Mouse (Mus musculus) CH12.LX (cell line): ENCODE data around the gene Dock3. TPM values are rescaled to one million over a fixed set of nuclear protein-coding genes. Genes with fewer than 3 reads are reported as not detected.
"Not testable (repeated sequence)": the region's sequence is repeated elsewhere in the genome, so short reads cannot be mapped to it uniquely, and the experiment has no call there.

ENCODE experiments used
- DNase-seq: peaks from one replicate; pipeline ENCODE4 v3.0.0-alpha.2; 2013; ENCODE audit errors: extremely low read depth
- H3K27ac ChIP-seq: 2 replicates; pipeline ENCODE4 v1.5.1; 2012; ENCODE audit warnings: low read depth, mild to moderate bottlenecking, control low read depth, moderate library complexity; ENCODE audit not compliant: insufficient read depth
- H3K27me3 ChIP-seq: replicated peaks from 2 replicates; pipeline ENCODE3; 2012; ENCODE audit warnings: inconsistent platforms
- H3K36me3 ChIP-seq, 2 experiments: replicated peaks in 1 of 2; 2 replicates each; pipeline versions ENCODE3 to v1.6.1; 2012; ENCODE audit warnings: inconsistent platforms in 1 of 2, low read length in 1 of 2, mild to moderate bottlenecking in 1 of 2, mixed read lengths in 1 of 2, moderate library complexity in 1 of 2; ENCODE audit not compliant: control insufficient read depth in 1 of 2, insufficient read depth in 1 of 2
- H3K4me1 ChIP-seq, 2 experiments: 2 replicates each; pipeline ENCODE4 v1.6.1; 2012; ENCODE audit warnings: inconsistent platforms in 1 of 2, moderate library complexity in 1 of 2; ENCODE audit not compliant: insufficient read depth in 2 of 2, control insufficient read depth in 1 of 2
- H3K4me2 ChIP-seq: 2 replicates; pipeline ENCODE4 v1.6.1; 2012; ENCODE audit warnings: low read depth, mild to moderate bottlenecking, control low read depth; ENCODE audit not compliant: poor library complexity, insufficient read depth, severe bottlenecking
- H3K4me3 ChIP-seq, 3 experiments: fragments of 150-350 bp in 1 of 3; sonication (generic) in 1 of 3; replicated peaks in 1 of 3; 2 replicates each; pipeline versions ENCODE3 to v1.5.1; 2011 to 2012; ENCODE audit warnings: low read depth in 2 of 3, low read length in 2 of 3, mild to moderate bottlenecking in 2 of 3, moderate library complexity in 2 of 3, control low read depth in 1 of 3, improper control_type of control experiment in 1 of 3, inconsistent platforms in 1 of 3, mixed read lengths in 1 of 3; ENCODE audit not compliant: poor library complexity in 1 of 3
- H3K79me2 ChIP-seq: replicated peaks from 2 replicates; pipeline ENCODE4 v1.6.1; 2012; ENCODE audit warnings: mild to moderate bottlenecking, moderate library complexity; ENCODE audit not compliant: control insufficient read depth, poor library complexity, insufficient read depth, severe bottlenecking; ENCODE audit errors: extremely low read depth
- H3K9ac ChIP-seq: 2 replicates; pipeline ENCODE4 v1.6.1; 2012; ENCODE audit warnings: low read depth, mild to moderate bottlenecking, control low read depth, moderate library complexity; ENCODE audit not compliant: insufficient read depth
- H3K9me3 ChIP-seq: replicated peaks from 2 replicates; pipeline ENCODE3; 2012; ENCODE audit warnings: low read length, inconsistent platforms, mixed read lengths
- BHLHE40 ChIP-seq: IDR thresholded peaks from 2 replicates; pipeline ENCODE4 v1.6.1; 2011; ENCODE audit warnings: mild to moderate bottlenecking, low read depth, low read length, improper control_type of control experiment
- CHD1 ChIP-seq: IDR thresholded peaks from 2 replicates; pipeline ENCODE4 v1.6.1; 2012; ENCODE audit warnings: low read depth, low read length, improper control_type of control experiment, inconsistent platforms
- CTCF ChIP-seq, 2 experiments: IDR thresholded peaks in 1 of 2; conservative IDR thresholded peaks in 1 of 2; 2 replicates each; pipeline ENCODE4 v1.5.1; 2011 to 2012; ENCODE audit warnings: low read depth in 2 of 2, low read length in 2 of 2, improper control_type of control experiment in 1 of 2, inconsistent platforms in 1 of 2, mild to moderate bottlenecking in 1 of 2, moderate library complexity in 1 of 2
- JUN ChIP-seq: IDR thresholded peaks from 2 replicates; pipeline ENCODE4 v1.6.1; 2011; ENCODE audit warnings: low read depth, mild to moderate bottlenecking, low read length, improper control_type of control experiment, moderate library complexity; ENCODE audit not compliant: insufficient read depth
- KAT2A ChIP-seq: IDR thresholded peaks from 2 replicates; pipeline ENCODE4 v1.6.1; 2012; ENCODE audit warnings: low read length, improper control_type of control experiment, inconsistent platforms; ENCODE audit not compliant: insufficient replicate concordance
- MAZ ChIP-seq: IDR thresholded peaks from 2 replicates; pipeline ENCODE4 v1.6.1; 2012; ENCODE audit warnings: low read depth, mild to moderate bottlenecking, inconsistent platforms, low read length, improper control_type of control experiment, moderate library complexity
- MEF2A ChIP-seq: IDR thresholded peaks from 2 replicates; pipeline ENCODE4 v1.6.1; 2014; ENCODE audit warnings: low read depth, mild to moderate bottlenecking, inconsistent platforms, low read length, improper control_type of control experiment, borderline replicate concordance
- MYC ChIP-seq: IDR thresholded peaks from 2 replicates; pipeline ENCODE4 v1.6.1; 2011; ENCODE audit warnings: low read depth, mild to moderate bottlenecking, improper control_type of control experiment, low read length
- RAD21 ChIP-seq: IDR thresholded peaks from 2 replicates; pipeline ENCODE4 v1.6.1; 2011; ENCODE audit warnings: low read depth, mild to moderate bottlenecking, low read length, improper control_type of control experiment, moderate library complexity
- TCF12 ChIP-seq: IDR thresholded peaks from 2 replicates; pipeline ENCODE4 v1.6.1; 2014; ENCODE audit warnings: low read depth, mild to moderate bottlenecking, inconsistent platforms, low read length, improper control_type of control experiment
- ZNF384 ChIP-seq: IDR thresholded peaks from 2 replicates; pipeline ENCODE4 v1.6.1; 2012; ENCODE audit warnings: low read depth, low read length, improper control_type of control experiment, inconsistent platforms
- dilution Hi-C: fragments of 300-500 bp; cut with MboI; formaldehyde crosslinking; loops from 2 replicates; pipeline ENCODE4 v1.14.3; 2020; ENCODE audit warnings: low sequenced_read_pairs; ENCODE audit not compliant: extremely low pct_unique_long_range_greater_than_20kb, extremely low pct_ligation_motif_present
- in situ Hi-C: fragments of 300-500 bp; cut with MboI; formaldehyde crosslinking; loops from 3 replicates; pipeline ENCODE4 v1.14.3; 2019; ENCODE audit warnings: low sequenced_read_pairs, low pct_ligation_motif_present, low pct_unique_long_range_greater_than_20kb, mixed read lengths
- polyA plus RNA-seq: library from polyadenylated mRNA; unstranded; fragments of >175 nt; gene quantifications from 2 replicates; pipeline ENCODE4 v1.2.1, GENCODE M21; 2012; ENCODE audit warnings: low read depth; ENCODE audit not compliant: insufficient read length
- total RNA-seq, 2 experiments: library from RNA; depleted of rRNA; stranded (reverse); fragments of 300-350 nt in 1 of 2; fragments of >200 nt in 1 of 2; gene quantifications; 2 replicates each; pipeline ENCODE4 v1.2.3; 2012 to 2014

The Dock3 gene
- total and polyA plus RNA-seq, 3 experiments: 0.30 TPM; not detected in 2

DNA sequence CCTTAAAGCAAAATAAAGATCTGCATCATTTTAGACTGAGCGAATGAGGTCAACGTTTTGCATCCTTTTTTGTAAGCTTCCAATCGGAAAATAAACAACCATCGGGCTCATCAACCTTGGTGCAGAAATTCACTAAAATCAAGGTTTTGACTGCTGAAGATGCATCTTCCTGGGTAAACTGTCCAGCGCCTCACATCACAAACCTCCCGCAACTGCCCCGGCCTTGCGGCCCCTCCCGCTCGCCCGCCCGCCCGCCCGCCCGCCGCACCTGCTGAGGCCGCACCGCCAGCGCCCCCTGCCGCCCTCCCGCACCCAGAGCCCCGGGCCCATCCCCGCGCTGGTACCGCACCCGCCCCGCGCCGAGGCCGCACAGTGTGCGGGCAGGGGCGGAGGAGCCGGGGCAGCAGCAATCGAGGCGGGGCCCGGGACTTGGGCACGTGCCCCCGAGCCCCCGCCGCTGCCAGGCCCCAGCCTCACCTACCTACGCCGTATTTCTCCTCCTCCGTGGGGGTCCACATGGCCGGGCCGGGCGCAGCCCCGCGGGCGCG lies 644 bp downstream of the Dock3 start:
- peak overlapping the region in 1 of 3 experiments; percentile 63 for H3K4me3 ChIP-seq
- peaks cover 88% of the 10 kb centered on the region for H3K27me3 ChIP-seq
- no peaks in the 10 kb centered on the region for H3K4me1 ChIP-seq
- H3K9me3 ChIP-seq: peaks cover 2% of the 10 kb centered on the region
- no peak for DNase-seq
- in situ Hi-C loops (no loop called here), dilution Hi-C loops (no loop called here)
- H3K27ac ChIP-seq: no peak overlapping the region
- no peaks in the 10 kb centered on the region for H3K79me2 ChIP-seq
- peak overlapping the region; percentile 83 for H3K4me2 ChIP-seq
- no peaks in the 10 kb centered on the region for H3K36me3 ChIP-seq
- peak overlapping the region; percentile 19; the same call in 1 of the 2 replicates for H3K9ac ChIP-seq
- TF ChIP-seq JUN: no peak
- no peak for TF ChIP-seq MAZ
- no peak for TF ChIP-seq MYC
- no peak for TF ChIP-seq RAD21
- 0 out of 4 replicates have a peak, but pooled peaks of 1 of the 2 experiments have one; percentile 8 for TF ChIP-seq CTCF (conservative IDR thresholded peaks at IDR 0.05 in 1 of 2, IDR thresholded peaks at IDR 0.05 in 1 of 2; ENCODE audit: low read depth in 2 of 2, low read length in 2 of 2)
- no peak for TF ChIP-seq TCF12
- 0 out of 2 replicates have a peak, but pooled peaks have one; percentile 15 for TF ChIP-seq BHLHE40

DNA sequence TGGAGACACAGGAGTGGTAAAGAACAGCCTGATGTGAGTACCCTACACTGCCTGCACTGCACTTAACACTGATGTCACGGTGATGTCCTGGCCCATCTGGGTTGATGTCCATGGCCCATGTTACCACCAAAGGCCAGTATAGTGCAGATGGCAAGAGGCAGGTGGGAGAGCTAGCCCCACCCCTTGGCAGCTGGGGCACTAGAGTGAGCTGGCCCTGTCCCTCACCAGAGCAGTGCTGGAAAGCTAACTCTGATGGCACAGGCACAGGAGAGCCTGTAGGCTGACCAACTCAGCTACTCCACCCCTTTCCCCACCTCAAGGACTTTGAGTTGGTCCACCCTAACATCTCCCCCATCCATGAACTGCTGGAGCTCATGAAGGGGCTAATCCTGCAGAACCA lies 7.1 kb downstream of the Dock3 start:
- Histone ChIP-seq H3K36me3 (no peaks in the 10 kb centered on the region), H3K79me2 (no peaks in the 10 kb centered on the region), H3K9ac (no peak overlapping the region), H3K27me3 (peaks cover 67% of the 10 kb centered on the region), H3K4me3 (no peak overlapping the region), H3K9me3 (no peaks in the 10 kb centered on the region), H3K27ac (no peak overlapping the region), H3K4me1 (no peaks in the 10 kb centered on the region), H3K4me2 (no peak overlapping the region)
- DNase-seq: no peak
- in situ Hi-C loops (no loop called here), dilution Hi-C loops (no loop called here)
- no peak for TF ChIP-seq CHD1
- TF ChIP-seq MEF2A: no peak
- TF ChIP-seq BHLHE40: no peak
- TF ChIP-seq KAT2A: no peak
- TF ChIP-seq ZNF384: no peak

DNA sequence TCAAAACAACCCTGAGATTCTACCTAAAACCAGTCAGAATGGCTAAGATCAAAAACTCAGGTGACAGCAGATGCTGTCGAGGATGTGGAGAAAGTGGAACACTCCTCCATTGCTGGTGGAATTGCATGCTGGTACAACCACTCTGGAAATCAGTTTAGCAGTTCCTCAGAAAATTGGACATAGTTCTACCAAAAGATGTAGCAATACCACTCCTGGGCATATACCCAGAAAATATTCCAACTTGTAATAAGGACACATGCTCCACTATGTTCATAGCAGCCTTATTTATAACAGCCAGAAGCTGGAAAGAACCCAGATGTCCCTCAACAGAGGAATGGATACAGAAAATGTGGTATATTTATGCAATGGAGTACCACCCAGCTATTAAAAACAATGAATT lies 56.9 kb downstream of the Dock3 start:
- H3K9me3 ChIP-seq, H3K4me1 ChIP-seq, dilution Hi-C loops, H3K27ac ChIP-seq, H3K4me2 ChIP-seq, H3K36me3 ChIP-seq, H3K79me2 ChIP-seq, H3K9ac ChIP-seq, DNase-seq, H3K4me3 ChIP-seq, in situ Hi-C loops: not testable (repeated sequence)
- peaks cover 45% of the 10 kb centered on the region for H3K27me3 ChIP-seq
